Mouse (Mus musculus) thymus, postnatal 4 days (tissue): ENCODE results near the gene Foxf1.
A peak's percentile ranks its signal among the peaks of the same experiment; 100 is the strongest.

Experiments used
- DNase-seq: peaks from one replicate; pipeline ENCODE4 v3.0.0; 2021

Foxf1 gene

GRCm38 (mm10) chr8:121130522-121130921, 46.3 kb downstream of the Foxf1 start:
- DNase-seq, result peak; percentile 42

GRCm38 (mm10) chr8:121132961-121133513, 48.9 kb downstream of the Foxf1 start:
- DNase-seq, result no peak

- DNase-seq, result no peak
Observed at GRCm38 (mm10) chr8:121134102-121134501, 49.9 kb downstream of the Foxf1 start.

GRCm38 (mm10) chr8:121134512-121134911, 50.3 kb downstream of the Foxf1 start:
- no peak for DNase-seq

GRCm38 (mm10) chr8:121136856-121137255, 52.7 kb downstream of the Foxf1 start:
- no peak for DNase-seq
